Mouse (Mus musculus): ENCODE measurements at regions not wholly inside any gene's neighbourhood (a gene's known extent, or its start where the extent isn't known, plus 50 kb on each side); places are given as distances from the start of the nearest gene placed in this dataset.

DNA sequence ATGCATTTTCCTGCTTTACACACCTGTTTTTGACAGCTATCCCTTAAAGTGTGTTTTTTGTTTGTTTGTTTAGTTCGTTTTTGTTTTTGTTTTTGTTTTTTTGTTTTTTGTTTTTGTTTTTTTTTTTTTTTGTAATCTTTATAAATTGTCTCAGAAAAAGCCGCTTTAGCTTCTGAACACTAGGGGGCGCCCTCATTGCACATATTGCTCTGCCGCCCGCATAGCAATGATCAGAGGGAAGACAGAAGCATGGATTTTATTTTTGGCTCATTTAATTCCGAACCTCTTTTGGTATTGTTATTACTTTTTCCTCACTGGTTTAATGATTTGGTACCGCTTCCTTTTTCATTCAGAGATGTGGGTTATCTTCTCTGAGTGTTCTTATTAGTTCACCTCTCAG is 569.9 kb upstream of the Gm10800 start:
- DNase-seq (ENCODE audit: low read depth, low spot score): peak; percentile 3

All from WW6 (cell line).